Mouse (Mus musculus): ENCODE measurements around the gene Pxn. TPM values are rescaled to one million over a fixed set of nuclear protein-coding genes. Genes with fewer than 3 reads are reported as not detected.
"Not testable (repeated sequence)": the region's sequence is repeated elsewhere in the genome, so short reads cannot be mapped to it uniquely, and the experiment has no call there.

The Pxn gene
- polyA plus RNA-seq, 1 experiment from 2014 or later: 18.3 TPM

DNA sequence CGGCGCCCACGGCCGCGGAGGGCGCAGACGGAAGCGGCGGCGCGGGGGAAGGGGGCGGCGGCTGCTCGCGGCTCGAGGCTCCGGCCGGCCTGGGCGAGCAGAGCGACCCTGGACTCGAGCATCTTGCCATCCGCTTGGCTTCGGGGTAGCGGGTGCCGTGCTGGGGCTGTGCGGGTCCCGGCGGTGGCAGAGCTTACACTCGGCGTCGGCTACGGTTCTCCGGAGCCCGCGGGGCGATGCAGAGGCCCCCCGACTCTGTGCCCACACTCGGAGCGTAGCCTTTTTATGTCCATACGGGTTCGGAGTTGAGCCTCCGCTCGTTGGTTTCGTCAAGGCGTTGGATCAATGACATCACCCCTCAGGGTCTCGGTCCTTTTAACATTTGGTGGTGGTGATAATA is 58.9 kb downstream of the Pxn start:
- peaks cover 47% of the 10 kb centered on the region for H3K4me1 ChIP-seq (replicated peaks)
- H3K27ac ChIP-seq: peak overlapping the region; percentile 68
- peak; percentile 66 for ATAC-seq
- peaks cover 43% of the 10 kb centered on the region for H3K36me3 ChIP-seq
- peak overlapping the region; percentile 86 for H3K4me2 ChIP-seq (replicated peaks)
- H3K9ac ChIP-seq (replicated peaks): peak overlapping the region; percentile 96
- H3K4me3 ChIP-seq (replicated peaks): peak overlapping the region; percentile 93
- H3K9me3 ChIP-seq: no peaks in the 10 kb centered on the region
- H3K27me3 ChIP-seq: no peaks in the 10 kb centered on the region
- 0% methylated on average over 37 of the region's 46 CpGs for WGBS

DNA sequence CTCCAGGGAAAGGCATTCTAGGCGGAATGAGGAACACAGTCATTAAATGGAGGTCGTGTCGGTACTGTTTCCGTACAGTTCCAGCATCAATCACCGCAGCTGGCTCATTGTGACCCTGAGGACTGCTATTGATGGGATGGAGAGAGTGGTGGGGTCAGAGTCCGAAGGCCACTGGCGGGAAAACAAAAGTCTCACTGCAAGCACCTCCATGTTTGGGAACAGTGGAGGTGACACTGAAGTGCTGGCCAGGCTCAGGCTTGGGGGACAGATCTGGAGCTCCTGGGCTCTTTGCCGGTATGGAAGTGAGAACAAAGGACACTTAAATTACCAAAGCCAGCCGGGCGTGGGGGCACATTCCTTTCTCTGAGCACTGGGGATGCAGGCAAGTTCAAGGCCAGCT is 62.2 kb downstream of the Pxn start:
- no peak for ATAC-seq

DNA sequence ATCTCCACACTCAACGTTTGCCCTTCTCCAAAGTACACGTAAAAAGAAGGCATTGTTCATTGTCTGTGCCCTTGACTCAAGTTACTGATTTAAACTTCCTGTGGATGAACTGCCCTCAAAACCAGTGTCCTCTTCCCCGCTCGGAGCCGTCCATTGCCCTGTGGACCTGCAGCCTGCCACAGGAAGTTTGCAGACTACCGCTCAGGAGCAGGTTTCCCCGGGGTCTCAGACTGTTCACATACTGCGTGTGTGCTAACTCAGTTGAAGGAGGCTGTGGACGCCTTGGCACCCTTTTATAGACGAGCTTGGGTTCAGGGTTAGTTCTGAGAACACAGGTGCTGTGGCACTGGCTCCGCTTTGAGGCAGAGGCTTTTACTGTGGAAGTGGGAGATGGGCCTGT is 62.8 kb downstream of the Pxn start:
- 87% methylated on average over 11 of the region's 11 CpGs for WGBS

More for the DNA sequence above, 62.2 kb downstream of the Pxn start:
- Histone ChIP-seq H3K9me3 (no peaks in the 10 kb centered on the region), H3K27me3 (no peaks in the 10 kb centered on the region), H3K36me3 (peaks cover 39% of the 10 kb centered on the region), H3K4me2 (replicated peaks) (no peak overlapping the region), H3K4me1 (replicated peaks) (peaks cover 29% of the 10 kb centered on the region), H3K27ac (no peak overlapping the region), H3K4me3 (replicated peaks) (no peak overlapping the region), H3K9ac (replicated peaks) (no peak overlapping the region)
- WGBS: 69% methylated on average over 10 of the region's 10 CpGs

DNA sequence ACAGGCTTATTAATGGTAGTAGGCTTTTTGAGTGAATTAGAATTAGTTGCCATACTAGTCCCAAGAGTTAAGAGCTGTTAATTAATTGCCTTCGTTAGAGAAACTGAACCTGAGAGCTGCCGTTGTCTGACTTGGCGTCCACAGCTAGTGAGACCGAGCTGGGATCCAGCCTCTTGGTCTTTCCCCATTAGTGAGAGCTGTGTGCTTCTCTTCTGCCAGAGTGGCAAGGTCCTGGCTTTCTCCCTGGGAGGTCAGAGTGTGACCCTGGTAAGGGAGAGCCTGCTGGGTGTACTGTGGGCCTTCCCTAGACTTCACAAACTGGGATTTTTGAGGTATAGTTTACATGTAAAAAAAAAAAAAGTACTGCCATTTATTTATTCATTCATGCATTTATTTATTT is 63.2 kb downstream of the Pxn start:
- no peak for ATAC-seq
- WGBS: 84% methylated on average over 4 of the region's 4 CpGs
- peaks cover 19% of the 10 kb centered on the region for H3K4me1 ChIP-seq (replicated peaks)

More for the DNA sequence above, 62.8 kb downstream of the Pxn start:
- Histone ChIP-seq H3K27me3 (no peaks in the 10 kb centered on the region), H3K27ac (no peak overlapping the region; the same call in 1 of the 2 replicates), H3K4me2 (replicated peaks) (no peak overlapping the region), H3K36me3 (peaks cover 41% of the 10 kb centered on the region), H3K4me1 (replicated peaks) (peaks cover 24% of the 10 kb centered on the region), H3K9me3 (no peaks in the 10 kb centered on the region), H3K9ac (replicated peaks) (no peak overlapping the region), H3K4me3 (replicated peaks) (no peak overlapping the region)
- no peak for ATAC-seq

DNA sequence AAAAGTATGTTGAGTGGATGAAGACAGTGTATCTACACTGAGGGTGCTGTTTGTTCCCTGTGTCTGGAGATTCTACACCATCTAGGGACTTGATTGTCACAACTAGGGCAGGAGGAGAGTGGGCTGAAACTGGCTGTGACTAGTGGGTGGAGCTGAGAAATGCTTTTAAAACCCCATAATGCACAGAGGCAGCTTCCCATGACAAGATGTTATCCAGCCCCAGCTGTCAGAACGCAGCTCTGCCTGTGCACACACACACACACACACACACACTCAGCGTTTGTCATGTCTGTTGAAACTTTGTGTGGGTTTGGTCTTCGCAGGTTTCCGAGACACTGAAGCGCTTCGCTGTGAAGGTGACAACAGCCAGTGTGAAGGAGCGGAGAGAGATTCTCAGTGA is 64.6 kb downstream of the Pxn start:
- Histone ChIP-seq H3K4me1 (replicated peaks) (peaks cover 12% of the 10 kb centered on the region), H3K9ac (replicated peaks) (no peak overlapping the region), H3K36me3 (peaks cover 59% of the 10 kb centered on the region), H3K9me3 (no peaks in the 10 kb centered on the region), H3K4me2 (replicated peaks) (no peak overlapping the region), H3K4me3 (replicated peaks) (no peak overlapping the region), H3K27ac (no peak overlapping the region), H3K27me3 (no peaks in the 10 kb centered on the region)
- WGBS: 97% methylated on average over 7 of the region's 7 CpGs
- ATAC-seq: no peak

More for the DNA sequence above, 63.2 kb downstream of the Pxn start:
- H3K36me3 ChIP-seq: peaks cover 45% of the 10 kb centered on the region
- H3K4me3 ChIP-seq (replicated peaks): no peak overlapping the region
- H3K9ac ChIP-seq (replicated peaks): no peak overlapping the region
- no peak overlapping the region; the same call in 1 of the 2 replicates for H3K27ac ChIP-seq
- no peaks in the 10 kb centered on the region for H3K9me3 ChIP-seq
- H3K27me3 ChIP-seq: no peaks in the 10 kb centered on the region
- H3K4me2 ChIP-seq (replicated peaks): no peak overlapping the region

DNA sequence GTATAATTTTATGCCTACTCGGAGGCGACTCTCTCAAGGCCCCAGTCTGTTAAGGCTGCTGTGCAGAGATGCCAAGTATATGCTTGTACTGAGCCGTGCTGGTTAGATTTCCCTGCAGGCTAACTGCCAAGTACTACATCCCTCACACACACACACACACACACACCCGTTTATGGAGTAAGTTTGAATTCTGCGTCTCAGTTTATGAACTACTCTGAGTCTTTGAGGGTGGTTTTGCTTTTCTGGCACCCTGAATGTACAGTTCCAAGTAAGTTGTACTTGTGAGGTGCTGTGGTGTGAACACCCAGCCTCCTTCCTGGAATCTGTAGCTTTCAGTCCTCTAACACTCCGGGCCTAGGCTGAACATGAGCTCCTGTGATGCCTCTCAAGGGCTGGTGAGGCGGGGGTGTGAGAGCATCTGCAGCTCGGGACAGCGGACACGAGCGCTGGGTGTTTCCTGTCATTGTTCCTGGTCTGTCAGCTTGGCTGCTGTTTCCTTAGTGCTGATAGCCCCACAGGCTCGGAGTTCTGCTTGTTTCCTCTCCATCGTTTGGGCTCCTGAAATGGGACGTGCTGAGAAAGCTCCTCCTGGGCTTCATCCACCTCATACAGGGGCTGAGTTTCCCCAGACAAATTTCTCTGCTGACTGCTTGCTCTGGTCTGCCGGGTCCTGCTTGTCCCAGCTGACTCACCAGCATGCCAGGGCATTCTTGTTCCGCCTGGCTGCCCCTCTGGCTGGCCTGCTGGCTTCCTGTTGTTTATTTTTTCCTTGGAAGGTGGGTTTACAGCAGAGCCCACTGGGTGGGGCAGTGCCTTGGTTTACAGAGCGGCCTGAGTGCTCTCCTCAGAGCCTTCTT is 66.4 kb downstream of the Pxn start:
- Histone ChIP-seq H3K4me1 (replicated peaks) (0 out of 2 replicates have a peak, but pooled peaks cover 4% of the 10 kb centered on the region), H3K4me3 (replicated peaks) (no peak overlapping the region), H3K27ac (0 out of 2 replicates have a peak overlapping the region, but pooled peaks have one; percentile 25), H3K27me3 (no peaks in the 10 kb centered on the region), H3K9ac (replicated peaks) (no peak overlapping the region), H3K9me3 (no peaks in the 10 kb centered on the region), H3K4me2 (replicated peaks) (no peak overlapping the region), H3K36me3 (peaks cover 70% of the 10 kb centered on the region)
- 70% methylated on average over 17 of the region's 17 CpGs for WGBS
- ATAC-seq: no peak

DNA sequence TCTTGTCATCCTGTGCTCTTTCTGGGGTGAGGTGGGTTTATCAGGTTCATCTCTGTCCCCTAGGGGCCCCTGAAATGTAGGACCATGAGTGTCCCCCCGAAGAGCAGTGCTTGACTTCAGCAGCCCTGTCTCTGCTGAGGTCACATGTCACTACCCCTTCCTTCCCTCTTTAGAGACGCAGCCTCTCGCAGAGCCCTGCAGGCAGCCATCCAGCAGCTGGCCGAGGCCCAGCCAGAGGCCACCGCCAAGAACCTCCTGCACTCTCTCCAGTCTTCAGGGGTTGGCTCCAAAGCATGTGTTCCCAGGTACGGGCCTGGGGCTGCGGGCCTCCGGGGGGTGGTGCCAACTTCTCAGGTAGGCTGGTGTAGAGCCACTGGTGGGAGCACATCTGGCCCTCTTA is 68.5 kb downstream of the Pxn start:
- Histone ChIP-seq H3K4me2 (replicated peaks) (no peak overlapping the region), H3K9ac (replicated peaks) (no peak overlapping the region), H3K27me3 (no peaks in the 10 kb centered on the region), H3K27ac (no peak overlapping the region), H3K36me3 (peaks cover 91% of the 10 kb centered on the region), H3K4me3 (replicated peaks) (no peak overlapping the region), H3K9me3 (no peaks in the 10 kb centered on the region), H3K4me1 (replicated peaks) (no peaks in the 10 kb centered on the region)
- WGBS: 94% methylated on average over 8 of the region's 8 CpGs
- no peak for ATAC-seq

DNA sequence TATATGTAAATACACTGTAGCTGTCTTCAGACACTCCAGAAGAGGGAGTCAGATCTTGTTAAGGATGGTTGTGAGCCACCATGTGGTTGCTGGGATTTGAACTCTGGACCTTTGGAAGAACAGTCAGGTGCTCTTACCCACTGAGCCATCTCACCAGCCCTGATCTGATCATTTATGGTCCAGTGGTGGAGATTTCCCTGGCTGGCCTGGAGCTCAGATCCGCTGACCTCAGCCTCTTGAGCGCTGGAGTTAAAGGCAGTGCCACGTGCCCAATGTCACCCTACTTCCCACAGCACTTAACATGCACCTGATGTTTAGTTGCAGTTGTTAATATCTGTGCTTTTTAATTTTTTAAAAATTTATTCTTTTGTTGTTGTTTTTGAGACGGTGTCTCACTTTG is 71.2 kb downstream of the Pxn start:
- H3K9ac ChIP-seq (replicated peaks); H3K4me2 ChIP-seq (replicated peaks); H3K4me1 ChIP-seq (replicated peaks); H3K4me3 ChIP-seq (replicated peaks); H3K27me3 ChIP-seq; H3K9me3 ChIP-seq; ATAC-seq; H3K27ac ChIP-seq: not testable (repeated sequence)
- 94% methylated on average over 4 of the region's 4 CpGs for WGBS
- peaks cover 99% of the 10 kb centered on the region for H3K36me3 ChIP-seq

DNA sequence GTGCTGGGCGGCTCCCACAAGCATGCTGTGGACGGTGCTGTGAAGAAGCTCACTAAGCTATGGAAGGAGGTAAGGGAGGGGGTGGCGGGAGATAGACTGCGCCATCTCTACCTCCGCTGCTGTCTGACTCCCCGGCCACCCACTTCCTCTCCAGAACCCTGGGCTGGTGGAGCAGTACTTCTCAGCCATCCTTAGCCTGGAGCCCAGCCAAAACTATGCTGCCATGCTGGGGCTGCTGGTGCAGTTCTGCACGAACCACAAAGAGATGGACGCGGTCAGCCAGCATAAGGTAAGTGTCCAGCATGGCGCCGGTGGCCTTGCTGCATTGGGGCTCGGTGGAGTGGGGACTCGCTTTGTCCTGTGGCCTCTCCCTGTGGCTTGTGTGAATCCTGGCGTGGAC is 72.4 kb downstream of the Pxn start:
- no peak for ATAC-seq
- no peak overlapping the region for H3K4me3 ChIP-seq (replicated peaks)
- WGBS: 97% methylated on average over 14 of the region's 14 CpGs
- peaks cover 100% of the 10 kb centered on the region for H3K36me3 ChIP-seq
- peaks cover 8% of the 10 kb centered on the region; the same call in 1 of the 2 replicates for H3K9me3 ChIP-seq
- no peaks in the 10 kb centered on the region for H3K4me1 ChIP-seq (replicated peaks)
- no peak overlapping the region for H3K9ac ChIP-seq (replicated peaks)
- no peak overlapping the region for H3K27ac ChIP-seq
- H3K4me2 ChIP-seq (replicated peaks): no peak overlapping the region
- no peaks in the 10 kb centered on the region for H3K27me3 ChIP-seq

DNA sequence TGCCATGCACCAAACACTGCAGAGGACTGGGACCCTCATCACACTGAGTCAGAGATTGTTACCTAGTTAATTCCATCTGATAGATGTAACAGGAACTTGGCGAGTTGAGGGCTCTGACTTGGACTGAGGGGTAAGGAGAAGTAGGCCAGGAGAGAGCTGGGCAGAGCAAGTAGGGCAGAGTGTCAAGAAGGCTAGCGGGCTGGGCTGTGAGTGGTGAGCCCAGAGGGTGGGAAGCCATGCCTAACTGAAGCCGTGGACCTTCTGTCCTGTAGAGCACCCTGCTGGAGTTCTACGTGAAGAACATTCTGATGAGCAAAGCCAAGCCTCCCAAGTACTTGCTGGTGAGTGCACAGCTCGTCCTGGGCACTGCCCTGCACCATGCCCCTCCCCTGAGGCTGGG is 72.9 kb downstream of the Pxn start:
- WGBS: 93% methylated on average over 5 of the region's 5 CpGs
- no peak for ATAC-seq
- H3K27ac ChIP-seq: no peak overlapping the region

DNA sequence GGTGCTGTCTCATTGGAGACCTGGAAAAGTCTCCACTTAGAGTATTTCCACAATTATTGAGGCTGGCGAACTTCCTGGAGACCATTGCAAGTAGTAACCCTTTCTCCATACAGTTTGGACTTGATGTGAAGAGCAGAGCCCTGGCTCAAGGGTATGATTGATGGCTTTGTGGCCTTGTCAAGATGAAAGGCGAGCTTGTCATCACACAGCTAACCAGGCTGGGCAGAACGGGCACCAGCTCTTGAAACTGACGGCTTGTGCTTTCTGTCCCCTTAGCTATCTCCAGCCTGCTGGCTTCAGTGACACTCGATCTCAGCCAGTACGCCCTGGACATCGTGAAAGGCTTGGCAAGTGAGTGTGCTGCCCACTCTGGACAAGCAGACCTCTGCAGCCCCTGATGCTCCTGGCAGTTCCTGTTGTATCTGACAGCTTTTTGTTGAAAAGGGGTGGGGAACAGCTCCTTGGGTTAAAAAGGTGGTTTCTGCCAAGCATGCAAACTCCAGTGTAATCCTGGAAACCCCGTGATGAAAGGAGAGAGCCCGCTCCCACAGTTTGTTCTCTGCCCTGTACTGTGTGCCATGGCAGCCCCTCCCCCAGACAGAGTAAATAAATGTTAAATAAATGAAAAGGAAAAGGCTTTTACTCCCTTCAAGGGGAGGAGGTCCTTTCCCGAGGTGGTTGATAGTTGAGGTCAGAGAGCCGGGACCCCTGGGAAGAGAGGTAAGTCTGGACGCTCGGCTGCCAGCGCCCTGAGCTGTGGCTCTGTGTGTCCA is 73.9 kb downstream of the Pxn start:
- ATAC-seq: no peak
- H3K9me3 ChIP-seq: peaks cover 8% of the 10 kb centered on the region; the same call in 1 of the 2 replicates
- no peak overlapping the region for H3K4me3 ChIP-seq (replicated peaks)
- H3K27ac ChIP-seq: no peak overlapping the region
- peaks cover 100% of the 10 kb centered on the region for H3K36me3 ChIP-seq
- no peaks in the 10 kb centered on the region for H3K4me1 ChIP-seq (replicated peaks)
- 95% methylated on average over 14 of the region's 14 CpGs for WGBS
- H3K9ac ChIP-seq (replicated peaks): no peak overlapping the region
- no peaks in the 10 kb centered on the region for H3K27me3 ChIP-seq
- H3K4me2 ChIP-seq (replicated peaks): no peak overlapping the region

More for the DNA sequence above, 72.9 kb downstream of the Pxn start:
- H3K4me1 ChIP-seq (replicated peaks): no peaks in the 10 kb centered on the region
- peaks cover 100% of the 10 kb centered on the region for H3K36me3 ChIP-seq
- H3K9me3 ChIP-seq: peaks cover 8% of the 10 kb centered on the region; the same call in 1 of the 2 replicates
- no peak overlapping the region for H3K4me3 ChIP-seq (replicated peaks)
- no peak overlapping the region for H3K4me2 ChIP-seq (replicated peaks)
- H3K27me3 ChIP-seq: no peaks in the 10 kb centered on the region
- no peak overlapping the region for H3K9ac ChIP-seq (replicated peaks)

DNA sequence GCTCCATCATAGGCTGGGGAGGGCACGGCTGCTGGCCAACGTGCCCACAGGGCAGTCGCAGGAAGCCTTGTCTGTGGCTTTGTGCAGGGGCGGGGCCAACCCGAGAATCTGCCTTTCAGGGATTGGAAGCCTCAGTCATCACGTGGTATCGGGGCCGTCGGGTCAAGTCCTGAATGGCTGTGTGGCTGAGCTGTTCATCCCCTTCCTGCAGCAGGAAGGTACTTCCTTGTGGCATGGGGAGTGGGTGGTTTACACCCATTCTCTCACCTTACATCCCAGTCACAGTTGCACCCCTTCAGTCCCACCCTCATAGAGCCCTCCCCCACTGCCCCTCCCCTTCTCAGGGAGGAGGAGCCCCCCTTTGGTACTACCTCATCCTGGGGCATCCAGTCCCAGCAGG is 75.2 kb downstream of the Pxn start:
- no peaks in the 10 kb centered on the region for H3K4me1 ChIP-seq (replicated peaks)
- no peak for ATAC-seq
- no peak overlapping the region for H3K4me3 ChIP-seq (replicated peaks)
- H3K9me3 ChIP-seq: peaks cover 8% of the 10 kb centered on the region; the same call in 1 of the 2 replicates
- H3K4me2 ChIP-seq (replicated peaks): no peak overlapping the region
- H3K36me3 ChIP-seq: peaks cover 100% of the 10 kb centered on the region
- no peaks in the 10 kb centered on the region for H3K27me3 ChIP-seq
- H3K27ac ChIP-seq: no peak overlapping the region
- H3K9ac ChIP-seq (replicated peaks): no peak overlapping the region
- 97% methylated on average over 9 of the region's 9 CpGs for WGBS
